Mouse (Mus musculus) heart, embryonic 13.5 days (tissue): Measurements from ENCODE around the gene H2afx. TPM values are rescaled to one million over a fixed set of nuclear protein-coding genes. Genes with fewer than 3 reads are reported as not detected.

Experiments
- ATAC-seq: fragments of 200-750 bp; cut with Nextera tagmentation; 2 replicates; pipeline ENCODE4 v1.8.0; 2017; ENCODE audit warnings: moderate TSS enrichment; ENCODE audit not compliant: insufficient number of reproducible peaks, low FRiP score, low TSS enrichment; ENCODE audit errors: extremely low read depth
- H3K27ac ChIP-seq: fragments of 300-500 bp; sonication (generic); replicated peaks from 2 replicates; pipeline ENCODE4 v1.5.1; 2015; ENCODE audit warnings: moderate library complexity, mild to moderate bottlenecking, inconsistent platforms
- H3K27me3 ChIP-seq: fragments of 300-500 bp; sonication (generic); replicated peaks from 2 replicates; pipeline ENCODE4 v1.6.1; 2015; ENCODE audit warnings: mild to moderate bottlenecking, inconsistent platforms
- H3K36me3 ChIP-seq: fragments of 300-500 bp; sonication (generic); 2 replicates; pipeline ENCODE4 v1.6.1; 2015; ENCODE audit warnings: mild to moderate bottlenecking, inconsistent platforms
- H3K4me1 ChIP-seq: fragments of 300-500 bp; sonication (generic); 2 replicates; pipeline ENCODE4 v1.6.1; 2015; ENCODE audit warnings: inconsistent platforms
- H3K4me2 ChIP-seq: fragments of 300-500 bp; sonication (generic); 2 replicates; pipeline ENCODE4 v1.6.1; 2015; ENCODE audit warnings: inconsistent platforms, mild to moderate bottlenecking, moderate library complexity
- H3K4me3 ChIP-seq: fragments of 300-500 bp; sonication (generic); 2 replicates; pipeline ENCODE4 v1.5.1; 2015; ENCODE audit warnings: moderate library complexity, mild to moderate bottlenecking, inconsistent platforms
- H3K9ac ChIP-seq: fragments of 300-500 bp; sonication (generic); 2 replicates; pipeline ENCODE4 v1.6.1; 2015; ENCODE audit warnings: inconsistent platforms, mild to moderate bottlenecking, moderate library complexity
- H3K9me3 ChIP-seq: fragments of 300-500 bp; sonication (generic); 2 replicates; pipeline ENCODE4 v1.6.1; 2016; ENCODE audit warnings: inconsistent platforms
- WGBS: fragments of 180-500 bp; shearing (Covaris S2); methylation state at CpG from one replicate; pipeline ENCODE4 v1.1.7; 2015; ENCODE audit warnings: mixed read lengths; 5-methylcytosine and 5-hydroxymethylcytosine counted together
- polyA plus RNA-seq: library from polyadenylated mRNA; unstranded; fragments of >200 nt; fragmentation: Nextera tagmentation; extraction: Ambion mirVana; gene quantifications from 2 replicates; pipeline ENCODE4 v1.2.1, GENCODE M21; 2015

The H2afx gene
- polyA plus RNA-seq, 1 experiment from 2014 or later: 199 TPM

GRCm38 (mm10) chr9:44307248-44307647 is 27.2 kb upstream of the H2afx start:
- 82% methylated on average over 2 of the region's 2 CpGs for WGBS
- peaks cover 9% of the 10 kb centered on the region for H3K36me3 ChIP-seq
- H3K27me3 ChIP-seq: no peaks in the 10 kb centered on the region
- no peak for ATAC-seq
- no peak overlapping the region for H3K4me3 ChIP-seq
- H3K9me3 ChIP-seq: no peaks in the 10 kb centered on the region
- H3K27ac ChIP-seq: no peak overlapping the region
- no peak overlapping the region for H3K4me2 ChIP-seq
- peaks cover 34% of the 10 kb centered on the region for H3K4me1 ChIP-seq
- no peak overlapping the region for H3K9ac ChIP-seq

- H3K27me3 ChIP-seq: no peaks in the 10 kb centered on the region
- 77% methylated on average over 3 of the region's 3 CpGs for WGBS
- ATAC-seq: no peak
Measured at GRCm38 (mm10) chr9:44309756-44310155, 24.7 kb upstream of the H2afx start.

GRCm38 (mm10) chr9:44310750-44311135 is 23.8 kb upstream of the H2afx start:
- Histone ChIP-seq H3K27me3 (no peaks in the 10 kb centered on the region), H3K9ac (peak overlapping the region; percentile 54), H3K4me3 (peak overlapping the region; percentile 7; the same call in 1 of the 2 replicates), H3K36me3 (peaks cover 32% of the 10 kb centered on the region), H3K27ac (peak overlapping the region; percentile 34; the same call in 1 of the 2 replicates), H3K4me1 (peaks cover 19% of the 10 kb centered on the region), H3K9me3 (no peaks in the 10 kb centered on the region), H3K4me2 (peak overlapping the region; percentile 50)
- WGBS: 26% methylated on average over 10 of the region's 10 CpGs
- no peak for ATAC-seq

More at GRCm38 (mm10) chr9:44309756-44310155, 24.7 kb upstream of the H2afx start:
- Histone ChIP-seq H3K4me3 (no peak overlapping the region), H3K4me1 (peaks cover 22% of the 10 kb centered on the region), H3K9me3 (no peaks in the 10 kb centered on the region), H3K27ac (no peak overlapping the region), H3K4me2 (no peak overlapping the region), H3K36me3 (peaks cover 22% of the 10 kb centered on the region), H3K9ac (no peak overlapping the region)

GRCm38 (mm10) chr9:44311136-44312134 is 23.1 kb upstream of the H2afx start:
- peaks cover 19% of the 10 kb centered on the region for H3K4me1 ChIP-seq
- H3K4me3 ChIP-seq: peak overlapping the region; percentile 7; the same call in 1 of the 2 replicates
- H3K9ac ChIP-seq: peak overlapping the region; percentile 54
- WGBS: 21% methylated on average over 27 of the region's 27 CpGs
- peak overlapping the region; percentile 50 for H3K4me2 ChIP-seq
- H3K9me3 ChIP-seq: no peaks in the 10 kb centered on the region
- ATAC-seq: no peak
- peak overlapping the region; percentile 34; the same call in 1 of the 2 replicates for H3K27ac ChIP-seq
- H3K27me3 ChIP-seq: no peaks in the 10 kb centered on the region
- peaks cover 39% of the 10 kb centered on the region for H3K36me3 ChIP-seq

- H3K9me3 ChIP-seq: no peaks in the 10 kb centered on the region
- H3K27me3 ChIP-seq: no peaks in the 10 kb centered on the region
- no peak overlapping the region for H3K27ac ChIP-seq
- peaks cover 33% of the 10 kb centered on the region for H3K4me1 ChIP-seq
- ATAC-seq: no peak
- WGBS: 76% methylated on average over 19 of the region's 19 CpGs
- no peak overlapping the region for H3K9ac ChIP-seq
- H3K36me3 ChIP-seq: peaks cover 47% of the 10 kb centered on the region
- H3K4me2 ChIP-seq: no peak overlapping the region
- H3K4me3 ChIP-seq: no peak overlapping the region
Measured at GRCm38 (mm10) chr9:44313476-44314256, 20.8 kb upstream of the H2afx start.

GRCm38 (mm10) chr9:44314257-44314547 is 20.3 kb upstream of the H2afx start:
- WGBS: 74% methylated on average over 4 of the region's 4 CpGs
- peaks cover 39% of the 10 kb centered on the region for H3K4me1 ChIP-seq

GRCm38 (mm10) chr9:44314910-44315309 is 19.6 kb upstream of the H2afx start:
- Histone ChIP-seq H3K4me2 (no peak overlapping the region), H3K36me3 (peaks cover 47% of the 10 kb centered on the region), H3K27ac (no peak overlapping the region), H3K4me1 (peaks cover 41% of the 10 kb centered on the region), H3K4me3 (no peak overlapping the region), H3K9me3 (no peaks in the 10 kb centered on the region), H3K9ac (no peak overlapping the region), H3K27me3 (no peaks in the 10 kb centered on the region)
- no peak for ATAC-seq
- WGBS: 90% methylated on average over 18 of the region's 18 CpGs

More at GRCm38 (mm10) chr9:44314257-44314547, 20.3 kb upstream of the H2afx start:
- peaks cover 47% of the 10 kb centered on the region for H3K36me3 ChIP-seq
- no peak overlapping the region for H3K9ac ChIP-seq
- H3K4me2 ChIP-seq: no peak overlapping the region
- H3K27me3 ChIP-seq: no peaks in the 10 kb centered on the region
- ATAC-seq: no peak
- no peak overlapping the region for H3K27ac ChIP-seq
- no peaks in the 10 kb centered on the region for H3K9me3 ChIP-seq
- H3K4me3 ChIP-seq: no peak overlapping the region

- Histone ChIP-seq H3K27me3 (no peaks in the 10 kb centered on the region), H3K27ac (no peak overlapping the region), H3K9ac (0 out of 2 replicates have a peak overlapping the region, but pooled peaks have one; percentile 95), H3K4me3 (no peak overlapping the region), H3K4me1 (peaks cover 31% of the 10 kb centered on the region), H3K4me2 (peak overlapping the region; percentile 98), H3K9me3 (no peaks in the 10 kb centered on the region), H3K36me3 (peaks cover 47% of the 10 kb centered on the region)
- WGBS: 77% methylated on average over 4 of the region's 4 CpGs
- no peak for ATAC-seq
Measured at GRCm38 (mm10) chr9:44317452-44317851, 17.0 kb upstream of the H2afx start.

GRCm38 (mm10) chr9:44318076-44318825 is 16.2 kb upstream of the H2afx start:
- Histone ChIP-seq H3K9ac (peak overlapping the region; percentile 95), H3K9me3 (no peaks in the 10 kb centered on the region), H3K36me3 (peaks cover 41% of the 10 kb centered on the region), H3K4me1 (peaks cover 31% of the 10 kb centered on the region), H3K4me3 (peak overlapping the region; percentile 94), H3K27ac (no peak overlapping the region), H3K27me3 (no peaks in the 10 kb centered on the region), H3K4me2 (peak overlapping the region; percentile 98)
- no peak for ATAC-seq
- WGBS: 54% methylated on average over 5 of the region's 5 CpGs

GRCm38 (mm10) chr9:44318826-44319095 is 15.7 kb upstream of the H2afx start:
- WGBS: 28% methylated on average over 3 of the region's 3 CpGs
- H3K27ac ChIP-seq: no peak overlapping the region

More at GRCm38 (mm10) chr9:44318826-44319095, 15.7 kb upstream of the H2afx start:
- Histone ChIP-seq H3K4me2 (peak overlapping the region; percentile 98), H3K4me3 (peak overlapping the region; percentile 94), H3K9ac (peak overlapping the region; percentile 95), H3K27me3 (no peaks in the 10 kb centered on the region), H3K4me1 (peaks cover 31% of the 10 kb centered on the region), H3K9me3 (no peaks in the 10 kb centered on the region), H3K36me3 (peaks cover 36% of the 10 kb centered on the region)
- no peak for ATAC-seq
